Mouse (Mus musculus) CH12.LX (cell line): ENCODE results near the gene Wnt9b. TPM values are rescaled to one million over a fixed set of nuclear protein-coding genes. Genes with fewer than 3 reads are reported as not detected.
A peak's percentile ranks its signal among the peaks of the same experiment; 100 is the strongest.

Experiments used
- DNase-seq: peaks from one replicate; pipeline ENCODE4 v3.0.0-alpha.2; 2013; ENCODE audit errors: extremely low read depth
- H3K27ac ChIP-seq: 2 replicates; pipeline ENCODE4 v1.5.1; 2012; ENCODE audit warnings: low read depth, mild to moderate bottlenecking, control low read depth, moderate library complexity; ENCODE audit not compliant: insufficient read depth
- H3K27me3 ChIP-seq: replicated peaks from 2 replicates; pipeline ENCODE3; 2012; ENCODE audit warnings: inconsistent platforms
- H3K36me3 ChIP-seq, 2 experiments: replicated peaks in 1 of 2; 2 replicates each; pipeline versions ENCODE3 to v1.6.1; 2012; ENCODE audit warnings: inconsistent platforms in 1 of 2, low read length in 1 of 2, mild to moderate bottlenecking in 1 of 2, mixed read lengths in 1 of 2, moderate library complexity in 1 of 2; ENCODE audit not compliant: control insufficient read depth in 1 of 2, insufficient read depth in 1 of 2
- H3K4me1 ChIP-seq, 2 experiments: 2 replicates each; pipeline ENCODE4 v1.6.1; 2012; ENCODE audit warnings: inconsistent platforms in 1 of 2, moderate library complexity in 1 of 2; ENCODE audit not compliant: insufficient read depth in 2 of 2, control insufficient read depth in 1 of 2
- H3K4me2 ChIP-seq: 2 replicates; pipeline ENCODE4 v1.6.1; 2012; ENCODE audit warnings: low read depth, mild to moderate bottlenecking, control low read depth; ENCODE audit not compliant: poor library complexity, insufficient read depth, severe bottlenecking
- H3K4me3 ChIP-seq, 3 experiments: fragments of 150-350 bp in 1 of 3; sonication (generic) in 1 of 3; replicated peaks in 1 of 3; 2 replicates each; pipeline versions ENCODE3 to v1.5.1; 2011 to 2012; ENCODE audit warnings: low read depth in 2 of 3, low read length in 2 of 3, mild to moderate bottlenecking in 2 of 3, moderate library complexity in 2 of 3, control low read depth in 1 of 3, improper control_type of control experiment in 1 of 3, inconsistent platforms in 1 of 3, mixed read lengths in 1 of 3; ENCODE audit not compliant: poor library complexity in 1 of 3
- H3K79me2 ChIP-seq: replicated peaks from 2 replicates; pipeline ENCODE4 v1.6.1; 2012; ENCODE audit warnings: mild to moderate bottlenecking, moderate library complexity; ENCODE audit not compliant: control insufficient read depth, poor library complexity, insufficient read depth, severe bottlenecking; ENCODE audit errors: extremely low read depth
- H3K9ac ChIP-seq: 2 replicates; pipeline ENCODE4 v1.6.1; 2012; ENCODE audit warnings: low read depth, mild to moderate bottlenecking, control low read depth, moderate library complexity; ENCODE audit not compliant: insufficient read depth
- H3K9me3 ChIP-seq: replicated peaks from 2 replicates; pipeline ENCODE3; 2012; ENCODE audit warnings: low read length, inconsistent platforms, mixed read lengths
- CHD1 ChIP-seq: IDR thresholded peaks from 2 replicates; pipeline ENCODE4 v1.6.1; 2012; ENCODE audit warnings: low read depth, low read length, improper control_type of control experiment, inconsistent platforms
- CTCF ChIP-seq, 2 experiments: IDR thresholded peaks in 1 of 2; conservative IDR thresholded peaks in 1 of 2; 2 replicates each; pipeline ENCODE4 v1.5.1; 2011 to 2012; ENCODE audit warnings: low read depth in 2 of 2, low read length in 2 of 2, improper control_type of control experiment in 1 of 2, inconsistent platforms in 1 of 2, mild to moderate bottlenecking in 1 of 2, moderate library complexity in 1 of 2
- ETS1 ChIP-seq: conservative IDR thresholded peaks from 2 replicates; pipeline ENCODE4 v1.6.1; 2012; ENCODE audit warnings: low read depth, mild to moderate bottlenecking, inconsistent platforms, low read length, improper control_type of control experiment, moderate library complexity
- HCFC1 ChIP-seq: IDR thresholded peaks from 2 replicates; pipeline ENCODE4 v1.6.1; 2012; ENCODE audit warnings: low read depth, mild to moderate bottlenecking, inconsistent platforms, low read length, improper control_type of control experiment
- JUN ChIP-seq: IDR thresholded peaks from 2 replicates; pipeline ENCODE4 v1.6.1; 2011; ENCODE audit warnings: low read depth, mild to moderate bottlenecking, low read length, improper control_type of control experiment, moderate library complexity; ENCODE audit not compliant: insufficient read depth
- KAT2A ChIP-seq: IDR thresholded peaks from 2 replicates; pipeline ENCODE4 v1.6.1; 2012; ENCODE audit warnings: low read length, improper control_type of control experiment, inconsistent platforms; ENCODE audit not compliant: insufficient replicate concordance
- MEF2A ChIP-seq: IDR thresholded peaks from 2 replicates; pipeline ENCODE4 v1.6.1; 2014; ENCODE audit warnings: low read depth, mild to moderate bottlenecking, inconsistent platforms, low read length, improper control_type of control experiment, borderline replicate concordance
- MYC ChIP-seq: IDR thresholded peaks from 2 replicates; pipeline ENCODE4 v1.6.1; 2011; ENCODE audit warnings: low read depth, mild to moderate bottlenecking, improper control_type of control experiment, low read length
- NRF1 ChIP-seq: IDR thresholded peaks from 2 replicates; pipeline ENCODE4 v1.6.1; 2014; ENCODE audit warnings: low read depth, mild to moderate bottlenecking, inconsistent platforms, low read length, improper control_type of control experiment, moderate library complexity
- POLR2A ChIP-seq: IDR thresholded peaks from 2 replicates; pipeline ENCODE4 v1.6.1; 2011; ENCODE audit warnings: low read depth, mild to moderate bottlenecking, improper control_type of control experiment, low read length
- RAD21 ChIP-seq: IDR thresholded peaks from 2 replicates; pipeline ENCODE4 v1.6.1; 2011; ENCODE audit warnings: low read depth, mild to moderate bottlenecking, low read length, improper control_type of control experiment, moderate library complexity
- SMC3 ChIP-seq: IDR thresholded peaks from 2 replicates; pipeline ENCODE4 v1.6.1; 2011; ENCODE audit warnings: low read depth, low read length, improper control_type of control experiment
- TBP ChIP-seq: conservative IDR thresholded peaks from 2 replicates; pipeline ENCODE4 v1.6.1; 2011; ENCODE audit warnings: low read depth, low read length, improper control_type of control experiment
- ZC3H11A ChIP-seq: IDR thresholded peaks from 2 replicates; pipeline ENCODE4 v1.6.1; 2012; ENCODE audit warnings: low read depth, mild to moderate bottlenecking, inconsistent platforms, low read length, improper control_type of control experiment
- ZKSCAN1 ChIP-seq: IDR thresholded peaks from 2 replicates; pipeline ENCODE4 v1.6.1; 2012; ENCODE audit warnings: low read depth, inconsistent platforms, low read length, improper control_type of control experiment, borderline replicate concordance
- ZNF384 ChIP-seq: IDR thresholded peaks from 2 replicates; pipeline ENCODE4 v1.6.1; 2012; ENCODE audit warnings: low read depth, low read length, improper control_type of control experiment, inconsistent platforms
- dilution Hi-C: fragments of 300-500 bp; cut with MboI; formaldehyde crosslinking; loops from 2 replicates; pipeline ENCODE4 v1.14.3; 2020; ENCODE audit warnings: low sequenced_read_pairs; ENCODE audit not compliant: extremely low pct_unique_long_range_greater_than_20kb, extremely low pct_ligation_motif_present
- in situ Hi-C: fragments of 300-500 bp; cut with MboI; formaldehyde crosslinking; loops from 3 replicates; pipeline ENCODE4 v1.14.3; 2019; ENCODE audit warnings: low sequenced_read_pairs, low pct_ligation_motif_present, low pct_unique_long_range_greater_than_20kb, mixed read lengths
- polyA plus RNA-seq: library from polyadenylated mRNA; unstranded; fragments of >175 nt; gene quantifications from 2 replicates; pipeline ENCODE4 v1.2.1, GENCODE M21; 2012; ENCODE audit warnings: low read depth; ENCODE audit not compliant: insufficient read length
- total RNA-seq, 2 experiments: library from RNA; depleted of rRNA; stranded (reverse); fragments of 300-350 nt in 1 of 2; fragments of >200 nt in 1 of 2; gene quantifications; 2 replicates each; pipeline ENCODE4 v1.2.3; 2012 to 2014

Gene Wnt9b
- total and polyA plus RNA-seq, 3 experiments = not detected

- Histone ChIP-seq H3K9ac (no peak overlapping the region), H3K9me3 (peaks cover 9% of the 10 kb centered on the region), H3K4me3 (no peak overlapping the region), H3K36me3 (no peaks in the 10 kb centered on the region), H3K79me2 (no peaks in the 10 kb centered on the region), H3K4me2 (no peak overlapping the region), H3K27ac (no peak overlapping the region), H3K4me1 (peaks cover 5 to 15% of the 10 kb centered on the region in 2 experiments; a peak in 3 of 4 replicates), H3K27me3 (peaks cover 47% of the 10 kb centered on the region)
- TF ChIP-seq ZC3H11A = no peak
- TF ChIP-seq CHD1 = no peak
- TF ChIP-seq JUN = no peak
- TF ChIP-seq TBP = no peak
- peak in 1 of 2 experiments; percentile 24; a peak in 1 of 4 replicates for TF ChIP-seq CTCF (conservative IDR thresholded peaks at IDR 0.05 in 1 of 2, IDR thresholded peaks at IDR 0.05 in 1 of 2; ENCODE audit: low read depth in 2 of 2, low read length in 2 of 2)
- no peak for TF ChIP-seq ZNF384
- no peak for TF ChIP-seq NRF1
- dilution Hi-C loops = no loop called here
- no peak for DNase-seq
- in situ Hi-C loops = no loop called here
These were observed 10.5 kb upstream of the Wnt9b start for GRCm38 (mm10) chr11:103760101-103760500.

- no peaks in the 10 kb centered on the region for H3K36me3 ChIP-seq
- H3K4me3 ChIP-seq = no peak overlapping the region
- peaks cover 0 to 3% of the 10 kb centered on the region in 2 experiments; a peak in 1 of 4 replicates for H3K4me1 ChIP-seq
- peak; percentile 79 for DNase-seq
- H3K27me3 ChIP-seq = peaks cover 58% of the 10 kb centered on the region
- H3K27ac ChIP-seq = no peak overlapping the region
- no peaks in the 10 kb centered on the region for H3K79me2 ChIP-seq
- no peak overlapping the region for H3K9ac ChIP-seq
- dilution Hi-C loops = no loop called here
- TF ChIP-seq RAD21 (peak; percentile 80), MEF2A (no peak), SMC3 (peak; percentile 89), HCFC1 (no peak), CTCF (conservative IDR thresholded peaks at IDR 0.05 in 1 of 2, IDR thresholded peaks at IDR 0.05 in 1 of 2; ENCODE audit: low read depth in 2 of 2, low read length in 2 of 2) (peak; percentile 96 to 98), ETS1 (no peak), MYC (no peak)
- TF ChIP-seq, all 38 proteins: peak for 3
- H3K4me2 ChIP-seq = 0 out of 2 replicates have a peak overlapping the region, but pooled peaks have one; percentile 17
- in situ Hi-C loops = loop anchor here (10.0 kb wide), 1 partner anchor 114 kb away; the partner anchor contains the start of gene Rprml
- H3K9me3 ChIP-seq = peaks cover 9% of the 10 kb centered on the region
These were observed 9.1 kb upstream of the Wnt9b start for GRCm38 (mm10) chr11:103758706-103759105.

- TF ChIP-seq ZC3H11A (no peak), RAD21 (peak; percentile 20), CTCF (conservative IDR thresholded peaks at IDR 0.05 in 1 of 2, IDR thresholded peaks at IDR 0.05 in 1 of 2; ENCODE audit: low read depth in 2 of 2, low read length in 2 of 2) (peak; percentile 57 to 73), HCFC1 (no peak), POLR2A (no peak), ZKSCAN1 (no peak), NRF1 (no peak), KAT2A (no peak)
- TF ChIP-seq, all 38 proteins: peak for 2
- no peak for DNase-seq
- dilution Hi-C loops = no loop called here
These were observed 8.4 kb upstream of the Wnt9b start for GRCm38 (mm10) chr11:103758054-103758453.

More at GRCm38 (mm10) chr11:103758054-103758453, 8.4 kb upstream of the Wnt9b start:
- Histone ChIP-seq H3K4me1 (peaks cover 0 to 3% of the 10 kb centered on the region in 2 experiments; a peak in 1 of 4 replicates), H3K27me3 (peaks cover 63% of the 10 kb centered on the region), H3K4me2 (no peak overlapping the region), H3K79me2 (no peaks in the 10 kb centered on the region), H3K9me3 (peaks cover 9% of the 10 kb centered on the region), H3K36me3 (no peaks in the 10 kb centered on the region), H3K9ac (no peak overlapping the region), H3K4me3 (no peak overlapping the region), H3K27ac (no peak overlapping the region)
- in situ Hi-C loops = loop anchor here (10.0 kb wide), 1 partner anchor 113 kb away; the partner anchor contains the start of gene Rprml
